21 mouse cellular contexts compared by ENCODE assay signal in genomic region chr10:40161236-40161635, GRCm38 (mm10).
"Had no signal": no experiment of that assay in that cellular context is flagged by ENCODE, and none has a peak within 500 bp of the region (broad histone marks: within the 10 kb centered on the region; RNA-seq: fewer than 3 reads in every experiment).

No protein-coding gene starts in this region.

- H3K9me3 ChIP-seq: limb, embryonic 12.5 days; limb, embryonic 15.5 days; liver, embryonic 13.5 days; lung, embryonic 15.5 days; midbrain, embryonic 12.5 days; midbrain, embryonic 15.5 days; neural tube, embryonic 12.5 days; neural tube, embryonic 15.5 days; stomach, embryonic 15.5 days had no signal

- H3K27ac ChIP-seq: hindbrain, postnatal 0 days; kidney, postnatal 0 days; left cerebral cortex, adult 2 months; limb, embryonic 12.5 days; limb, embryonic 15.5 days; liver, embryonic 13.5 days; lung, embryonic 15.5 days; midbrain, embryonic 12.5 days; midbrain, embryonic 15.5 days; neural tube, embryonic 12.5 days; neural tube, embryonic 15.5 days; stomach, embryonic 15.5 days had no signal

- H3K4me3 ChIP-seq: left cerebral cortex, adult 2 months; limb, embryonic 12.5 days; limb, embryonic 15.5 days; liver, embryonic 13.5 days; lung, embryonic 15.5 days; midbrain, embryonic 12.5 days; midbrain, embryonic 15.5 days; neural tube, embryonic 12.5 days; neural tube, embryonic 15.5 days; stomach, embryonic 15.5 days had no signal

- H3K4me2 ChIP-seq: limb, embryonic 12.5 days; limb, embryonic 15.5 days; liver, embryonic 13.5 days; lung, embryonic 15.5 days; midbrain, embryonic 12.5 days; midbrain, embryonic 15.5 days; neural tube, embryonic 12.5 days; neural tube, embryonic 15.5 days; stomach, embryonic 15.5 days had no signal

- H3K4me1 ChIP-seq: limb, embryonic 12.5 days; limb, embryonic 15.5 days; lung, embryonic 15.5 days; midbrain, embryonic 12.5 days; midbrain, embryonic 15.5 days; neural tube, embryonic 12.5 days; neural tube, embryonic 15.5 days; stomach, embryonic 15.5 days had no signal

- ATAC-seq: hindbrain, postnatal 0 days; inflammation-experienced regulatory T-cells, adult 6 months; midbrain, embryonic 15.5 days had no signal

- H3K27me3 ChIP-seq: limb, embryonic 12.5 days; limb, embryonic 15.5 days; lung, embryonic 15.5 days; midbrain, embryonic 12.5 days; midbrain, embryonic 15.5 days; neural tube, embryonic 12.5 days; neural tube, embryonic 15.5 days; stomach, embryonic 15.5 days had no signal

- H3K9ac ChIP-seq: limb, embryonic 12.5 days; limb, embryonic 15.5 days; liver, embryonic 13.5 days; lung, embryonic 15.5 days; midbrain, embryonic 12.5 days; midbrain, embryonic 15.5 days; neural tube, embryonic 12.5 days; neural tube, embryonic 15.5 days; stomach, embryonic 15.5 days had no signal

- H3K36me3 ChIP-seq: limb, embryonic 12.5 days; limb, embryonic 15.5 days; liver, embryonic 13.5 days; lung, embryonic 15.5 days; midbrain, embryonic 12.5 days; midbrain, embryonic 15.5 days; neural tube, embryonic 12.5 days; neural tube, embryonic 15.5 days; stomach, embryonic 15.5 days had no signal

- DNase-seq: kidney, postnatal 4 days; liver, embryonic 13.5 days; lung, adult 18-20 months; lung, postnatal 10 days; lung, postnatal 36 days; right cerebral cortex, adult 18-20 months; right cerebral cortex, postnatal 14 days; right cerebral cortex, postnatal 4 days; thymus, postnatal 25 days had no signal
